Mouse (Mus musculus) ES-Bruce4 (cell line): ENCODE results near the gene Abhd14b.

Experiments used
- CTCF ChIP-seq: IDR thresholded peaks from one replicate; pipeline ENCODE4 v1.8.1; 2011; ENCODE audit warnings: low read depth, low read length
- EP300 ChIP-seq: IDR thresholded peaks from 2 replicates; pipeline ENCODE4 v1.6.1; 2011; ENCODE audit warnings: low read depth, low read length; ENCODE audit not compliant: insufficient read depth
- POLR2A ChIP-seq: IDR thresholded peaks from one replicate; pipeline ENCODE4 v1.8.1; 2011; ENCODE audit warnings: low read length; ENCODE audit not compliant: insufficient read depth

GRCm38 (mm10) chr9:106454888-106455681 is 7.8 kb downstream of the Abhd14b start:
- TF ChIP-seq CTCF (no peak), EP300 (0 out of 2 replicates have a peak, but pooled peaks have one; percentile 24), POLR2A (no peak)
